Comparison of ENCODE assay signal across 8 mouse cellular contexts in genomic region chr9:7961366-7962160, GRCm38 (mm10). TPM values are rescaled to one million over a fixed set of nuclear protein-coding genes. Genes with fewer than 3 reads are reported as not detected.
DNase-seq lines count a peak whose midpoint lies in the region; ATAC-seq lines count a peak whose summit lies in the region.

No protein-coding gene starts in this region.

- ATAC-seq in kidney, embryonic 15.5 days (replicated peaks; ENCODE audit: low FRiP score) = no peak
- ATAC-seq in midbrain, embryonic 15.5 days (replicated peaks) = peak; percentile 51; the same call in 1 of the 2 replicates
- ATAC-seq in megakaryocyte progenitor cell, adult 5-6 weeks (replicated peaks; ENCODE audit: poor library complexity) = no peak

- H3K4me2 ChIP-seq in kidney, embryonic 15.5 days = 0 out of 2 replicates have a peak overlapping the region, but pooled peaks have one; percentile 3
- 0 out of 2 replicates have a peak overlapping the region, but pooled peaks have one; percentile 3 for H3K4me2 ChIP-seq in midbrain, embryonic 15.5 days

- H3K27ac ChIP-seq in kidney, embryonic 15.5 days = peak overlapping the region; percentile 76
- peak overlapping the region; percentile 48; the same call in 1 of the 2 replicates for H3K27ac ChIP-seq in midbrain, embryonic 15.5 days

- H3K9me3 ChIP-seq in kidney, embryonic 15.5 days (replicated peaks) = no peaks in the 10 kb centered on the region
- H3K9me3 ChIP-seq in midbrain, embryonic 15.5 days = no peaks in the 10 kb centered on the region

- intact Hi-C loops in heart, postnatal 25 days (cut with DNase I) = loop anchor here (2.0 to 5.0 kb wide), 2 partner anchors 15 to 41 kb away; partner anchors contain the start of gene Yap1

- no peak overlapping the region for H3K9ac ChIP-seq in kidney, embryonic 15.5 days
- H3K9ac ChIP-seq in midbrain, embryonic 15.5 days = no peak overlapping the region

- DNase-seq in heart, adult 11 months = peak; percentile 94
- DNase-seq in heart, postnatal 25 days (ENCODE audit: low spot score) = no peak
- peak; percentile 55 for DNase-seq in brain, adult 2 months (ENCODE audit: low read depth, low spot score)
- DNase-seq in heart, adult 8-10 months (ENCODE audit: low spot score) = peak; percentile 54
- DNase-seq in left cerebral cortex, adult 11 months (ENCODE audit: low spot score) = no peak

- H3K4me1 ChIP-seq in kidney, embryonic 15.5 days = peaks cover 30% of the 10 kb centered on the region
- H3K4me1 ChIP-seq in midbrain, embryonic 15.5 days = peaks cover 13% of the 10 kb centered on the region

- no peaks in the 10 kb centered on the region for H3K27me3 ChIP-seq in kidney, embryonic 15.5 days
- H3K27me3 ChIP-seq in midbrain, embryonic 15.5 days (replicated peaks) = no peaks in the 10 kb centered on the region

- H3K4me3 ChIP-seq in kidney, embryonic 15.5 days (replicated peaks) = no peak overlapping the region
- H3K4me3 ChIP-seq in midbrain, embryonic 15.5 days = no peak overlapping the region

- peaks cover 54% of the 10 kb centered on the region for H3K36me3 ChIP-seq in kidney, embryonic 15.5 days
- no peaks in the 10 kb centered on the region for H3K36me3 ChIP-seq in midbrain, embryonic 15.5 days (replicated peaks)

- WGBS in kidney, embryonic 15.5 days = 28% methylated on average over 21 of the region's 21 CpGs
- 24% methylated on average over 21 of the region's 21 CpGs for WGBS in midbrain, embryonic 15.5 days

RNA-seq across cellular contexts. Expression of gene Yap1, which starts 42.8 kb away (rescaled TPM):
- 10 to 100 TPM; 61.1 to 62.8 TPM for total RNA-seq in heart, postnatal 25 days (2021)
- 10 to 100 TPM; 68.5 to 92.9 (median 77.7) TPM for total RNA-seq in heart, adult 8-10 months (2022)
- 38.0 and 40.0 TPM in 2 replicates for polyA plus RNA-seq in kidney, embryonic 15.5 days (2015; fragmentation: Nextera tagmentation; extraction: Ambion mirVana)
- polyA plus RNA-seq in midbrain, embryonic 15.5 days (2015; fragmentation: Nextera tagmentation; extraction: Ambion mirVana) = 8.0 and 9.2 TPM in 2 replicates
- not detected in 2 replicates for total RNA-seq in megakaryocyte progenitor cell, adult 5-6 weeks (2015)
- total RNA-seq in megakaryocyte progenitor cell, adult 5-6 weeks (2017) = not detected in 2 replicates

Comparison
In these comparisons a context has a peak if more than half of its experiments do, and no peak if none do; other contexts are left out.
1. DNase-seq: peak in heart, adult 11 months (single experiment), brain, adult 2 months (single experiment) and heart, adult 8-10 months (single experiment); none in heart, postnatal 25 days (single experiment) and left cerebral cortex, adult 11 months (single experiment).
2. RNA of gene Yap1, which starts 42.8 kb away (total RNA-seq): 68.5 to 92.9 TPM in heart, adult 8-10 months and 61.1 to 62.8 TPM in heart, postnatal 25 days; not detected in megakaryocyte progenitor cell, adult 5-6 weeks; every median in the first group is over 10 times any median in the second.